Mouse (Mus musculus) heart, adult 2 months (tissue): Measurements from ENCODE around the gene Apol9b. TPM values are rescaled to one million over a fixed set of nuclear protein-coding genes. Genes with fewer than 3 reads are reported as not detected.

Source experiments
- DNase-seq, 2 experiments: peaks; one replicate each; pipeline ENCODE4 v3.0.0; 2021
- H3K27ac ChIP-seq: fragments of 200-600 bp; 2 replicates; pipeline ENCODE4 v1.8.1; 2022
- H3K27me3 ChIP-seq: fragments of 200-500 bp; 2 replicates; pipeline ENCODE4 v1.6.1; 2012; ENCODE audit warnings: mild to moderate bottlenecking, low read length, inconsistent platforms, mixed read lengths; ENCODE audit not compliant: control insufficient read depth, insufficient read depth
- H3K36me3 ChIP-seq: fragments of 200-500 bp; 2 replicates; pipeline ENCODE4 v1.6.1; 2012; ENCODE audit warnings: low read length, inconsistent platforms; ENCODE audit not compliant: control insufficient read depth, insufficient read depth
- H3K4me1 ChIP-seq: fragments of 200-500 bp; 2 replicates; pipeline ENCODE4 v1.6.1; 2011; ENCODE audit warnings: low read length; ENCODE audit not compliant: control insufficient read depth, insufficient read depth
- H3K4me3 ChIP-seq: fragments of 200-600 bp; 2 replicates; pipeline ENCODE4 v1.8.1; 2022
- H3K79me2 ChIP-seq: fragments of 200-500 bp; replicated peaks from 2 replicates; pipeline ENCODE4 v1.6.1; 2012; ENCODE audit warnings: mild to moderate bottlenecking, inconsistent platforms, low read length, moderate library complexity, mixed read lengths; ENCODE audit not compliant: control insufficient read depth, insufficient read depth
- H3K9ac ChIP-seq: fragments of 200-500 bp; 2 replicates; pipeline ENCODE4 v1.6.1; 2012; ENCODE audit warnings: low read depth, mild to moderate bottlenecking, control low read depth, inconsistent platforms, low read length, mixed read lengths
- CTCF ChIP-seq: fragments of 200-600 bp; IDR thresholded peaks from 2 replicates; pipeline ENCODE4 v1.8.1; 2022; ENCODE audit warnings: antibody characterized with exemption, mild to moderate bottlenecking, moderate library complexity
- EP300 ChIP-seq: fragments of 200-500 bp; IDR thresholded peaks from 2 replicates; pipeline ENCODE4 v1.6.1; 2011; ENCODE audit warnings: low read depth, low read length, control low read depth; ENCODE audit not compliant: insufficient read depth
- POLR2A ChIP-seq: fragments of 200-500 bp; IDR thresholded peaks from 2 replicates; pipeline ENCODE4 v1.6.1; 2011; ENCODE audit warnings: mild to moderate bottlenecking, low read depth, low read length, control low read depth; ENCODE audit not compliant: insufficient read depth
- WGBS: fragments of 180-500 bp; shearing (Covaris S2); methylation state at CpG from one replicate; pipeline ENCODE4 v1.1.7; 2018; 5-methylcytosine and 5-hydroxymethylcytosine counted together
- intact Hi-C: fragments of 180-260 bp; cut with DNase I; formaldehyde crosslinking; loops from one replicate; pipeline ENCODE4 v1.15.1; 2025
- polyA plus RNA-seq: library from polyadenylated mRNA; depleted of rRNA; stranded (reverse); fragments of >200 nt; gene quantifications from 2 replicates; pipeline ENCODE4 v1.2.3, GENCODE M21; 2012
- total RNA-seq, 2 experiments: library from RNA; stranded (reverse); gene quantifications; 2 replicates each; pipeline ENCODE4 v1.2.3; 2021

Gene Apol9b
- total and polyA plus RNA-seq, 3 experiments = 0.53 TPM; not detected in 2

DNA sequence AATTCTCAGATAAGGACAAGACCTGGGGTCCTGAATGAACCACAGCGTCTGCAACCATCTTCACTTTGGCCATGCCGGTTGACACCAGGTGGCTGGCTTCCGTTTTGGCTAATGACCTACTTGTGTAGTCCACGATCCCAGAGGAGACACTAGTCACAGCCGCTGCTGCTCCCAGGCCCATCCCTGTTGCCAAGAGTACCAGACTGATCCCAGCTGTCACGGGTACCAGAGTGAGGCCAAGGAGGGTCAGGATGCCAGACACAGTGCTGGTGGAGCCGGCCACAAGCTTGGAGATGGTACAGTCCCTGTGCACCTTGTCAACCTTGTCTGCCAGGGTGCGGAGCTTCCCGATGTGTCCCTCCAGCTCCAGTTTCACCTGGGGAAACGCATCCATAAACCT is 20.9 kb downstream of the Apol9b start:
- no peak overlapping the region for H3K9ac ChIP-seq
- DNase-seq = no peak
- 80% methylated on average over 10 of the region's 10 CpGs for WGBS
- H3K4me3 ChIP-seq = no peak overlapping the region
- TF ChIP-seq POLR2A (no peak), EP300 (no peak), CTCF (no peak)
- no peaks in the 10 kb centered on the region for H3K79me2 ChIP-seq
- intact Hi-C loops = no loop called here
- H3K27me3 ChIP-seq = no peaks in the 10 kb centered on the region
- H3K36me3 ChIP-seq = no peaks in the 10 kb centered on the region
- no peak overlapping the region for H3K27ac ChIP-seq
- H3K4me1 ChIP-seq = no peaks in the 10 kb centered on the region; the same call in 1 of the 2 replicates

DNA sequence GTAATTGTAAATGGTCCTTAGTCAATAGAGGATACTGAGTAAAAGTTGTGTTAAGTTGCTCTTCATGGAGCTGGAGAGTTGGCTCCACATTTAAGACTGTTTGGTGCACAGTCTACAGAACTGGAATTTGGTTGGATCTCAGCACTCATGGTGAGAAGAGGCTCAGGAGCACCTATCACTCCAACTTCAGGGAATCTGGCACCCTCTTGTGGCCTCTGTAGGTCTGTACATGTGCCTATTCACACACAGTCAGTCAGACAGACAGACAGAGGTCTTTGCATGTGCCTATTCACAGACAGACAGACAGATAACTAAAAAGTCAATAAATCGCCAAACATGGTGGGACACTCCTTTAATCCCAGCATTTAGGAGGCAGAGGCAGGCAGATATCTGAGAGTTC is 21.6 kb downstream of the Apol9b start:
- H3K36me3 ChIP-seq = no peaks in the 10 kb centered on the region

DNA sequence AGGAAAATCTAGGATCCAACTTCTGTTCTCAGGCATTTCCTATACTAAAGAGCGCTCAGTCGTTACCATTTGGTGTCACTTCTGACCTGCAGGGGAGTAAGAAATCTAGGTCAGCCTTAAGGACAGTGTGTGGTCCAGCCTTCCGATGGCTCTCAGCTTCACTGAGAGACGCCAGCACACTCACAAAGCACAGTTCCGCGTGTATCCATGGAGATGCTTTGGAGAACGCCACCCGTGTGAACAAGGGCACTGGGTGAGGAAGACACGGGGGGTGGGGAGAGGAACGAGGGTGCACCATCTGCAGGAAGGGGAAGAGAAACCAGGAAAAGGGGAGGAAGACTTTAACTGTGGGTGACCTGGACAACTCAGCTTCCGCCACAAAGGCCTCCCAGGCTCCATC is 23.6 kb downstream of the Apol9b start:
- no peak for DNase-seq
- Histone ChIP-seq H3K79me2 (no peaks in the 10 kb centered on the region), H3K4me1 (no peaks in the 10 kb centered on the region; the same call in 1 of the 2 replicates), H3K36me3 (no peaks in the 10 kb centered on the region), H3K9ac (no peak overlapping the region), H3K4me3 (no peak overlapping the region), H3K27me3 (no peaks in the 10 kb centered on the region), H3K27ac (no peak overlapping the region)
- 39% methylated on average over 11 of the region's 11 CpGs for WGBS
- TF ChIP-seq EP300 = no peak
- no peak for TF ChIP-seq POLR2A
- no peak for TF ChIP-seq CTCF
- intact Hi-C loops = no loop called here

More for the DNA sequence above, 21.6 kb downstream of the Apol9b start:
- Histone ChIP-seq H3K27me3 (no peaks in the 10 kb centered on the region), H3K27ac (no peak overlapping the region), H3K4me1 (no peaks in the 10 kb centered on the region), H3K9ac (no peak overlapping the region), H3K4me3 (no peak overlapping the region), H3K79me2 (no peaks in the 10 kb centered on the region)
- 28% methylated on average over 1 of the region's 1 CpGs for WGBS
- intact Hi-C loops = no loop called here
- DNase-seq = no peak
- no peak for TF ChIP-seq POLR2A
- TF ChIP-seq CTCF = peak; percentile 78
- no peak for TF ChIP-seq EP300

DNA sequence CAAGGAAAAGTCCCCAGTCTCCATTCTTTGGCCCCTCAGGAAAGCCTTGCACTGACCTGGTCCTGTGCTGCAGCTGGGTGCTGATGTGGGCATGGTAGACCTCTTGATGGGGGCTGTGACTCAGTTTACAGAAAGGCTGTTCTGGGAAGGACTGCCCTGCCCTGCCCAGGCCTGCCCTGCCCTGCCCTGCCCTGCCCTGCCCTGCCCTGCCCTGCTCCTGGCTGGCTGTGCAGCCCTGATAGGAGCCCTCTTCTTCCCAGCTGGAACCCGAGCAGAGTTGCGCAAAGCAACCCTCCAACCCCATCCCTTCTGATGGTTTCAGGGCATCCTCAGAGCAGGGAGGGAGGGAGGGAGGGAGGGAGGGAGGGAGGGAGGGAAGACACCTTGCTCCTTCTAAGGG is 26.3 kb downstream of the Apol9b start:
- Histone ChIP-seq H3K79me2 (no peaks in the 10 kb centered on the region), H3K36me3 (no peaks in the 10 kb centered on the region), H3K27me3 (no peaks in the 10 kb centered on the region), H3K27ac (no peak overlapping the region), H3K4me3 (no peak overlapping the region), H3K4me1 (no peaks in the 10 kb centered on the region; the same call in 1 of the 2 replicates), H3K9ac (no peak overlapping the region)
- intact Hi-C loops = no loop called here
- no peak for DNase-seq
- 70% methylated on average over 2 of the region's 2 CpGs for WGBS
- TF ChIP-seq POLR2A = no peak

DNA sequence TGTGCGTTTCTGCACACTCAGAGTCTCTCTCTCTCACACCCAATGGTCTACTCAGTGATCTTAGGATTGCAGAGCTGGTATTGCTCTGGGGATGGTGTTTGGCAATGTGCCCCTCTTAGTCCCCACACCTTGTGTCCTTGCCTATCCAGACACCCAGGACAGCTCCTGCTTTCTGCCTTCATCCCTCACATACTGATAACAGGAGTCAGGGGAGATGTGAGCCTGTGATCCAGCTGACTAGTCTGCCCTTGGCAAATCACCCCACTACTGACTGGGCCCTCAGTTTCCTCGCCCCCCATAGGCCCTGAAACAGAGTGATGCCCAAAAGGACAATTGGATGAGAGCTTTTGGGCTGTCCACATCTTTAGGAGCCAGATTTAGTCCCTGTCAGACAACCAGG is 27.2 kb downstream of the Apol9b start:
- Histone ChIP-seq H3K4me1 (no peaks in the 10 kb centered on the region; the same call in 1 of the 2 replicates), H3K4me3 (no peak overlapping the region), H3K27ac (no peak overlapping the region), H3K79me2 (no peaks in the 10 kb centered on the region), H3K36me3 (no peaks in the 10 kb centered on the region), H3K9ac (no peak overlapping the region), H3K27me3 (no peaks in the 10 kb centered on the region)
- no peak for DNase-seq
- no peak for TF ChIP-seq EP300
- TF ChIP-seq POLR2A = no peak
- TF ChIP-seq CTCF = no peak
- WGBS = 65% methylated on average over 2 of the region's 2 CpGs
- intact Hi-C loops = no loop called here

DNA sequence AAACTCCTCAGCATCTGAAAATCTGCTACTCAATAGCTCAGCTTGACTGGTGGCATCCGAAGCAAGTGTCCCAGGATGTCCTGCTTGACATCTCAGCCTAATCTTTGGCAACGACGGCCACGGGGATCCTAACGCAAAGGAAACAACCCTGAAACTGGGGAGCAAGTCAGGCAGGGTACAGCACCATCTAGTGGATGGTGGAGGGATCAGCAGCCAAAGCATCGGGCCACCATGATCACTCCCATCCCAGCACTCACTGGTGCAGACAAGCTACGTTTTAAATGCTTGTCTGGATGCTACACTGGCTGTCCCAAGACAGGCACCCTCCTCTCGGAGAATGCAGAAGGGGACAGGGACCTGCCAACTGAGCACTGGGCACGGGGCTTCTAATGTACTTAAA is 28.0 kb downstream of the Apol9b start, which contains the start of gene Apol8:
Apol8 (minus strand) TSS at position 156 of the 400 bp plus-strand sequence.
- no peaks in the 10 kb centered on the region; the same call in 1 of the 2 replicates for H3K4me1 ChIP-seq
- no peak within 1 kb of the TSS for H3K27ac ChIP-seq
- H3K9ac ChIP-seq = no peak within 1 kb of the TSS
- no peaks in the 10 kb centered on the region for H3K36me3 ChIP-seq
- intact Hi-C loops = no loop called here
- no peaks in the 10 kb centered on the region for H3K79me2 ChIP-seq
- TF ChIP-seq EP300 (peak; percentile 58), CTCF (peak; percentile 91), POLR2A (no peak)
- H3K4me3 ChIP-seq = no peak within 1 kb of the TSS
- no peaks in the 10 kb centered on the region for H3K27me3 ChIP-seq
- DNase-seq = peak; percentile 39 to 63
- 6% methylated on average over 9 of the region's 9 CpGs for WGBS
